Mouse (Mus musculus) limb, embryonic 15.5 days (tissue): ENCODE results near the gene Amigo3. TPM values are rescaled to one million over a fixed set of nuclear protein-coding genes. Genes with fewer than 3 reads are reported as not detected.

Source experiments
- ATAC-seq: fragments of 200-750 bp; cut with Nextera tagmentation; 2 replicates; pipeline ENCODE4 v1.8.0; 2017; ENCODE audit warnings: low read depth, moderate TSS enrichment; ENCODE audit not compliant: insufficient number of reproducible peaks, low FRiP score, low TSS enrichment
- H3K27ac ChIP-seq: fragments of 300-500 bp; sonication (generic); 2 replicates; pipeline ENCODE4 v1.5.1; 2015; ENCODE audit warnings: moderate library complexity, mild to moderate bottlenecking, inconsistent platforms
- H3K27me3 ChIP-seq: fragments of 300-500 bp; sonication (generic); 2 replicates; pipeline ENCODE4 v1.6.1; 2015; ENCODE audit warnings: inconsistent platforms
- H3K36me3 ChIP-seq: fragments of 300-500 bp; sonication (generic); 2 replicates; pipeline ENCODE4 v1.6.1; 2015; ENCODE audit warnings: inconsistent platforms
- H3K4me1 ChIP-seq: fragments of 300-500 bp; sonication (generic); 2 replicates; pipeline ENCODE4 v1.6.1; 2015; ENCODE audit warnings: inconsistent platforms
- H3K4me2 ChIP-seq: fragments of 300-500 bp; sonication (generic); 2 replicates; pipeline ENCODE4 v1.6.1; 2015; ENCODE audit warnings: mild to moderate bottlenecking, inconsistent platforms
- H3K4me3 ChIP-seq: fragments of 300-500 bp; sonication (generic); 2 replicates; pipeline ENCODE4 v1.5.1; 2015; ENCODE audit warnings: mild to moderate bottlenecking, inconsistent platforms
- H3K9ac ChIP-seq: fragments of 300-500 bp; sonication (generic); 2 replicates; pipeline ENCODE4 v1.6.1; 2015; ENCODE audit warnings: inconsistent platforms
- H3K9me3 ChIP-seq: fragments of 300-500 bp; sonication (generic); 2 replicates; pipeline ENCODE4 v1.6.1; 2016; ENCODE audit warnings: inconsistent platforms
- WGBS: fragments of 180-500 bp; shearing (Covaris S2); methylation state at CpG from one replicate; pipeline ENCODE4 v1.1.7; 2015; 5-methylcytosine and 5-hydroxymethylcytosine counted together
- polyA plus RNA-seq: library from polyadenylated mRNA; unstranded; fragments of >200 nt; fragmentation: Nextera tagmentation; extraction: Ambion mirVana; gene quantifications from 2 replicates; pipeline ENCODE4 v1.2.1, GENCODE M21; 2015

Amigo3 gene
- polyA plus RNA-seq, 1 experiment from 2014 or later: 4.4 TPM

DNA sequence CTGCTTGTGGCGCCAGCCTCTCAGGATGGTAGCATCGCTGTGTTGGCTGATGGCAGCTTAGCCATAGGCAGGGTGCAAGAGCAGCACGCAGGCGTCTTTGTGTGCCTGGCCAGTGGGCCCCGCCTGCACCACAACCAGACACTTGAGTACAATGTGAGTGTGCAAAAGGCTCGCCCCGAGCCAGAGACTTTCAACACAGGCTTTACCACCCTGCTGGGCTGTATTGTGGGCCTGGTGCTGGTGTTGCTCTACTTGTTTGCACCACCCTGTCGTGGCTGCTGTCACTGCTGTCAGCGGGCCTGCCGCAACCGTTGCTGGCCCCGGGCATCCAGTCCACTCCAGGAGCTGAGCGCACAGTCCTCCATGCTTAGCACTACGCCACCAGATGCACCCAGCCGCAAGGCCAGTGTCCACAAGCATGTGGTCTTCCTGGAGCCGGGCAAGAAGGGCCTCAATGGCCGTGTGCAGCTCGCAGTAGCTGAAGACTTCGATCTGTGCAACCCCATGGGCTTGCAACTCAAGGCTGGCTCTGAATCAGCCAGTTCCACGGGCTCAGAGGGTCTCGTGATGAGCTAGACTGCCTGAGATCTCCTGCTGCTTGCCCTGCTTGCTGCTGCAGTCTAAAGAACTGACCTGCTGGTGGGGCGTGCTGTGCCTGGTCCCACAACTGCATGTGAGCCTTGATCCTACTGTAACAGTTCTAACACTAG lies 1.5 kb downstream of the Amigo3 start:
- H3K4me3 ChIP-seq: no peak overlapping the region
- H3K9me3 ChIP-seq: no peaks in the 10 kb centered on the region
- H3K27ac ChIP-seq: no peak overlapping the region
- H3K4me1 ChIP-seq: peaks cover 44% of the 10 kb centered on the region
- no peak for ATAC-seq
- no peak overlapping the region for H3K4me2 ChIP-seq
- H3K27me3 ChIP-seq: no peaks in the 10 kb centered on the region
- no peak overlapping the region for H3K9ac ChIP-seq
- H3K36me3 ChIP-seq: peaks cover 81% of the 10 kb centered on the region
- 87% methylated on average over 22 of the region's 22 CpGs for WGBS

DNA sequence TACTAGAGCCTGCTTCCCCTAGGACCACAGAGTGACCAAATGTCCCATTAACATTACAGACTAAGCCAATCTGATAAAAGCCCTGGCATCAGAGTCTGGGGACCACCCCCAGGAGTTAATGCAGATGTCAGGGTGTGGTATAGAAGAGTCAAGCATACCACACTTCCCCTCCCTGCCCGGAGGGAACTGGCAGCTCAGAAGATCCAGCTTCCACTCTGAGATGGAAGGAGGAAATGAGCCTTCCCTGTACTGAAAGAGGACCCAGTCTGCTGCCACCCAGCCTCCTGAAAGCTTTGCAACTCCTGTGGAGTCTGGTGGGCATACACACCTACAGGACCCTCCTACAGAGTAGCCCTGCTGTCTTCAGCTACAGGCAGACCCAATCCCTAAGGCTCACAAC lies 2.1 kb downstream of the Amigo3 start:
- no peaks in the 10 kb centered on the region for H3K27me3 ChIP-seq
- no peak overlapping the region for H3K4me3 ChIP-seq
- no peak for ATAC-seq
- no peaks in the 10 kb centered on the region for H3K9me3 ChIP-seq
- WGBS: 71% methylated on average over 1 of the region's 1 CpGs
- no peak overlapping the region for H3K9ac ChIP-seq
- peaks cover 38% of the 10 kb centered on the region for H3K4me1 ChIP-seq
- H3K27ac ChIP-seq: no peak overlapping the region
- H3K4me2 ChIP-seq: no peak overlapping the region
- peaks cover 87% of the 10 kb centered on the region for H3K36me3 ChIP-seq

DNA sequence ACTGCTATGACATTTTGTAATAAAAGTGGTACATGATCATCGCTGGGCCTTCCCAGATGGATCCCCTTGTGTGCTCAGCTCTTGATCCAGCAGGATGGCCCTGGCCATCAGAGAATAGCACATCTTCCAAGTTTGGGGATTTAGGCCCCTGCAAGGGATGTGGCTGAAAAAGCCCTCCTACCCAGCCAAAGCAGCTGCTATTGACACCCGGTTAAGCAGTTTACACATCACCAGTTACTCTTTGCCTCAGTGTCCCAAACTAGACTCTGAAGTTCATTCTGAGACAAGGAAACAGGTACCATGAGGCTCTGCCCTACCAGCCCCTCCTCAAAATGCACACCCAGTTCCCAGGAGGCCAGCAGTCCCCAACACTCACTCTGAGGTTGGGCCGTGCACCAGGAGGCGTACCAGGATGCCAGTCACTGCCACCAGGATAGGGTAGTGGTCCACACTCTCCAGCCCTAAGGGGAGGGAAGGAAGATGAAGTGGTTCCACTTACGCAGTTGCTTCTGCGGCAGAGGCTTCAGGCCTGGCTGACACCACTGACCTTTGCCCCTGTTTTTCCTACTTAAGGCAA lies 2.8 kb downstream of the Amigo3 start:
- Histone ChIP-seq H3K9ac (no peak overlapping the region), H3K27me3 (no peaks in the 10 kb centered on the region), H3K9me3 (no peaks in the 10 kb centered on the region), H3K4me1 (peaks cover 31% of the 10 kb centered on the region), H3K4me2 (no peak overlapping the region), H3K27ac (no peak overlapping the region), H3K36me3 (peaks cover 88% of the 10 kb centered on the region), H3K4me3 (no peak overlapping the region)
- 84% methylated on average over 6 of the region's 6 CpGs for WGBS
- ATAC-seq: no peak

DNA sequence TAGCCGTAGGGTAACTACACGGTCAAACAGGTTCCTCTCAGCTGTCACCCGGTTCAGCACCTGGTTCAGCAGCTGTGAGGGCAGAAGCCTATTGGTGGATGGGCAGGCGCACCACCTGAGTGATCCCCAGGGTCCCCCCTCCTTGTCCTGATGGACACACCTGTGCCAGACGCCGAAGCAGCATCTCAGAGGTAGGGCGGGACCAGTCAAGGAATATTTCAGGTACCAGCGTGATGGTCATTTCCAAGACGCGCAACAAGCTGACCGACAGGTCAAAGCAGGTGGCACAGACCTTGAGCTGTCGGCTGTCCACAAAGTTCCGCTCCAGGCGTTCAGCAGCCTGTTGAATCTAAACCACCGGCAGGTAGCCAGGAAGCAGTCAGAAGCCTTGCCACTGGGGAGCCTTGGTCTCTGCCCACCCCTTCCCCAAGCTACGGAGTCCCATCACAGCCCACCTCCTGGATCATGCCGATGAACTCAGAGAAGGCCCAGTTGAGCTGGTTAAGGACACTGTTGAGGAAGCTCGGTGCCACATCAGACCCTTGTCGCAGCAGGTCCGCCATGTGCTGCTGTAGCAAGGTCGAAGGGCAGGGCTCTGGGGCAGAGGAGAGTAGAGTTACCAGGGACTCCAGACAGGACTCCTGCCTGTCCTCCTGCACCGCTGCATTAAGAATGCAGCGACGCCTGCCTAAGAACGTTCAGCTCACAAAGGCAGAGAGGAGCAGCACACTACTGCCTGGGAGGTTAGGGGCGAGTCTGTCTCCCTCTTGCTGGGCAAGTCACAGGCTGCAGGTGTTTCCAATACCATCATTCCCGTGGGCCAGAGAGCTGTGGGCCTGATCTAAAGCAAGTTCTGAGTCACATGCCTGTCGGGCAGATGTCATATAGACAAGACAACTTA lies 3.7 kb downstream of the Amigo3 start:
- Histone ChIP-seq H3K9ac (no peak overlapping the region), H3K4me2 (no peak overlapping the region), H3K4me1 (peaks cover 22% of the 10 kb centered on the region), H3K36me3 (peaks cover 88% of the 10 kb centered on the region), H3K4me3 (no peak overlapping the region), H3K27ac (no peak overlapping the region), H3K9me3 (no peaks in the 10 kb centered on the region), H3K27me3 (no peaks in the 10 kb centered on the region)
- WGBS: 79% methylated on average over 28 of the region's 28 CpGs
- no peak for ATAC-seq

DNA sequence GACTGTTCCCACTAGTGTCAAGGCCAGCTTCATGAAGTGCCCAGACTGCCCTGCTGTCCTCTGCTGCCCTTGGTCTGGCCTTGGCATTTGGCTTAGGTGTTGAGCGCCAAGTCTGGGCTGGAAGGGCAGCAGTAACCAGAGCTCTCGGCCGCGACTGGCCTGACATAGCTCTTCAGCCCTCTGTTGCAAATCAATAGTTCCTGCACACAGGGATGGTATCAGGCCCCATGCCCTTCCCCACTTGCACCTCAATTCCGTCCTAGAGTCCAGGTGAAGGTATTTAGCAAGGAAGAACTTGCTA lies 4.3 kb downstream of the Amigo3 start:
- Histone ChIP-seq H3K36me3 (peaks cover 88% of the 10 kb centered on the region), H3K9ac (no peak overlapping the region)

DNA sequence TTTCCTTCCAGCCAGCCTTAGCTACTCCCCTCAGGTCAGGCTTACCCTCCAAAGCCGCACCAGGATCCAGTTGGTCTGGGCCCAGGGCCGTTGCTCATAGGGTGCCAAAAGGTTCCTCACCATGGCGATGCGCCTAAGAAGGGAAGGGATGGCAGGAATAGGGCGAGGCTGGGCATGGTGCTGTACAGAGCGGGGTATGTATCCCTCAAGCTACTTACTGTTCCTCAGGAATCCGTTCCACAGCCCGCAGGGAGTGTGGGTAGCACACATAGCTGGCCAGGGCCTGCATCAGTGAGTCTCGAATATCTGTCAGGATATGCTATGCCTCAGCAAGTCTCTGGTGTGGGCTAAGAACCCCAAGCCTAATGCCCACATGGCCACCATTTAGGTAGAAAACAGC lies 5.3 kb downstream of the Amigo3 start:
- Histone ChIP-seq H3K9me3 (no peaks in the 10 kb centered on the region), H3K4me1 (peaks cover 6% of the 10 kb centered on the region), H3K4me2 (no peak overlapping the region), H3K4me3 (no peak overlapping the region), H3K9ac (no peak overlapping the region), H3K36me3 (peaks cover 99% of the 10 kb centered on the region), H3K27me3 (no peaks in the 10 kb centered on the region), H3K27ac (no peak overlapping the region)
- 94% methylated on average over 9 of the region's 9 CpGs for WGBS
- ATAC-seq: no peak

More for the DNA sequence above, 4.3 kb downstream of the Amigo3 start:
- ATAC-seq: no peak
- Histone ChIP-seq H3K9me3 (no peaks in the 10 kb centered on the region), H3K4me3 (no peak overlapping the region), H3K4me1 (peaks cover 17% of the 10 kb centered on the region), H3K4me2 (no peak overlapping the region), H3K27ac (no peak overlapping the region), H3K27me3 (no peaks in the 10 kb centered on the region)
- WGBS: 80% methylated on average over 5 of the region's 5 CpGs

DNA sequence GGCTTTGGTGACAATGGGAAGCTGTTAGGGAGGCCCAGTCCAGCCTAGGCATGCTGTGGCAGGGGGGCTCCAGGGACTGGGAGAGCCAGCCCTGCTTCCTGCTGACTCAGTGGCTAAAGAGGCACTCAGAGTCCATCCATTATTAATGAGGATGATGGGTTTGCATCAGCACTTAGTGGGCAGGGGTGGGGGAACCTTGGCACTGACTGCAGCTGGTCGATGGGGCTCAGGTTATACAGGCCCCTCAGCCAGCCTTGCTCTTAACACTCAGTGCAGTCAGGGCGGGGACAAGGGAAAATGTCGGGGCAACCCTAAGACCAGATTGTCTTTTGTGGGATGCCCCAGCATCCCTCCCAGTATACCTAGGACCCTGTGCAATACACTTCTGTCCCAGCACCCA lies 9.2 kb downstream of the Amigo3 start:
- Histone ChIP-seq H3K36me3 (peaks cover 77% of the 10 kb centered on the region), H3K27ac (no peak overlapping the region), H3K4me2 (no peak overlapping the region), H3K9ac (no peak overlapping the region), H3K27me3 (no peaks in the 10 kb centered on the region), H3K4me1 (no peaks in the 10 kb centered on the region), H3K9me3 (no peaks in the 10 kb centered on the region), H3K4me3 (no peak overlapping the region)
- no peak for ATAC-seq
- whole genome bisulfite sequencing: 86% methylated on average over 3 of the region's 3 CpGs

DNA sequence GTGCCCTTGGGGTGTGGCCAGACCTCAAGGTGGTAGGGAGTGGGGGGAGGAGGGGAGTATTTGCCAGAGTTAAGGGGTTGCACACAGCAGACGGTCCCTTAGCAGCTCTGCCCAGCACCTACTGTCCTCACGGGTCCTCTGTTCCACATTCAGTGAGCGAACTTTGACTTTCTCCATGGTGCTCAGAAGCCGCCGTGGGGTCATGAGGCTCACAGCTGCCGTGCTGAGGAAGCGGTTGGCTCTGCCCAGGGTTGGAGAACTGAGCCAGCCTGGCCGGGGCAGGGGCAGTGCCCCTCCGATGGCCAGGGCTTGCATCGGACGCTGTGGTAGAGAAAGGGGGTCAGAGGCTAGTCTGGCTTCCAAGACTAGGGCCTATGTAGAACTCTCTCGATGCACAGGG lies 10.4 kb downstream of the Amigo3 start:
- WGBS: 87% methylated on average over 12 of the region's 12 CpGs
- Histone ChIP-seq H3K27ac (no peak overlapping the region), H3K4me1 (no peaks in the 10 kb centered on the region), H3K9ac (no peak overlapping the region), H3K4me3 (no peak overlapping the region), H3K36me3 (peaks cover 65% of the 10 kb centered on the region), H3K9me3 (no peaks in the 10 kb centered on the region), H3K27me3 (no peaks in the 10 kb centered on the region), H3K4me2 (no peak overlapping the region)
- no peak for ATAC-seq

DNA sequence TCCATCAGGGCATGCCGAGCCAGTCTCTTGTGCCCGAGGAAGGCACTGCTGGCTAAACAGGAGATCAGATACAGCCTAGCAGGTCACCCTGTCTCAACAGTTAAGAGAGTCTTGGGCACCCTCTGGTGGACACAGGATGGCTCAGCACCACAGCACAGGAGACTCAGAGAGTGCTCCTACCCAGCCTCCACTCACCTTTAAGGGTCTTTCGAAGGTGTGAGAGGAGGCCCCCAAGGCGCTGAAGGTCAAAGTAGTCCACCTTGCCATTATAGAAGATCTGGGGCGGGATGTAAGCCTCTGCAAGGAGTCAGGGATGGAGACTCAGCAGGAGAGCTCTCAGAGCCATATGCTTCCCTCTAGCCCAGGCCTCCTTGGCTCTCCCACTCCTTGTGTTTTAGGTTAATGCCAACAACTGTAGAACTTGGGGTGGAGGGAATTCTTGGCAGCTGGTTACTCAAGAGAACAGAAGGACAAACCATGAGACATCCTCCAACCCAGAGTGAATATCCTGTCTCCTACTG lies 12.6 kb downstream of the Amigo3 start:
- no peaks in the 10 kb centered on the region for H3K9me3 ChIP-seq
- H3K4me1 ChIP-seq: no peaks in the 10 kb centered on the region
- WGBS: 53% methylated on average over 5 of the region's 5 CpGs
- no peak overlapping the region for H3K4me3 ChIP-seq
- H3K36me3 ChIP-seq: peaks cover 59% of the 10 kb centered on the region
- no peaks in the 10 kb centered on the region for H3K27me3 ChIP-seq
- no peak overlapping the region for H3K27ac ChIP-seq
- ATAC-seq: no peak
- no peak overlapping the region for H3K4me2 ChIP-seq
- H3K9ac ChIP-seq: no peak overlapping the region

DNA sequence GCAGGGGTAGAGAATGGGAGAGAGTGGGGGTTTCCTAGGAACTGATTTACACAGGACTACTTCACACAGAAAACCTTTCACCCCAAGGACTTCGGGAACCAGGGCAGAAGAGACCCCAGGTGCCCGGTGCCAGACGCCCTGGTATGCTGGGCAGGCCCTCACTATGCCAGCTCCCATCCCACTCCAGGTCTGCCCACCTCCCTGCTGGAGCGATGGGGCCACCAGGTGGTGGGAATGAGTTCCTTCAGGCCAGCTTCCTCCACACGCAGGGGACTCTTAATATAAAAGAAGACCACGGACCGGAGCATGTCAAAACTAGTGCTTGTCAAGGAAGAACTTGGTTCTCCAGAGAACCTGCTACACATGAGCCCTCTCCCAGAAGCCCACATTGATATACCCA lies 14.2 kb downstream of the Amigo3 start:
- H3K4me2 ChIP-seq: no peak overlapping the region
- H3K36me3 ChIP-seq: peaks cover 51% of the 10 kb centered on the region
- ATAC-seq: no peak
- H3K27ac ChIP-seq: no peak overlapping the region
- H3K9me3 ChIP-seq: no peaks in the 10 kb centered on the region
- H3K27me3 ChIP-seq: no peaks in the 10 kb centered on the region
- no peaks in the 10 kb centered on the region for H3K4me1 ChIP-seq
- H3K4me3 ChIP-seq: no peak overlapping the region
- no peak overlapping the region for H3K9ac ChIP-seq
- WGBS: 79% methylated on average over 7 of the region's 7 CpGs

DNA sequence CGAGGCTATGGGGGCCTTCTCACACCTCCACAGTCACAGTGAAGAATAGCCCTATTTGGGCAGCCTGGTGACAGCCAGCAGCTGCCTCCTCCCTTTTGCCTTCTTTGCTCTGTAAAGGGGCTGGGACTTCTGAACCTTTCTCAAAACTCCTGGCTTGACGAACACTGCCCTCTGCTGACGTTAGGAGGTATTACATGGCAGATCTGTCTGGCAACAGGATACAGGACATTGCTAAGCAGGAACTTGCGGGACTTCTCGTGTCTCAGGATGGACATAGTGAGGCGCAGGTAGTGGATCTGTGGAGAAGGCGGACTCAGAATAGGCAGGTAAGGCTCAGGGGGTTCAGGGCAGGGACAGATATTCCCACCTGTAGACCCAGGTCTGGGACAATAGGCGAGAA lies 14.9 kb downstream of the Amigo3 start:
- no peak overlapping the region for H3K9ac ChIP-seq
- peaks cover 44% of the 10 kb centered on the region for H3K36me3 ChIP-seq
- no peak overlapping the region for H3K4me3 ChIP-seq
- H3K9me3 ChIP-seq: no peaks in the 10 kb centered on the region
- H3K4me1 ChIP-seq: no peaks in the 10 kb centered on the region
- 13% methylated on average over 8 of the region's 8 CpGs for WGBS
- ATAC-seq: no peak
- H3K27me3 ChIP-seq: no peaks in the 10 kb centered on the region
- no peak overlapping the region for H3K27ac ChIP-seq
- H3K4me2 ChIP-seq: no peak overlapping the region

DNA sequence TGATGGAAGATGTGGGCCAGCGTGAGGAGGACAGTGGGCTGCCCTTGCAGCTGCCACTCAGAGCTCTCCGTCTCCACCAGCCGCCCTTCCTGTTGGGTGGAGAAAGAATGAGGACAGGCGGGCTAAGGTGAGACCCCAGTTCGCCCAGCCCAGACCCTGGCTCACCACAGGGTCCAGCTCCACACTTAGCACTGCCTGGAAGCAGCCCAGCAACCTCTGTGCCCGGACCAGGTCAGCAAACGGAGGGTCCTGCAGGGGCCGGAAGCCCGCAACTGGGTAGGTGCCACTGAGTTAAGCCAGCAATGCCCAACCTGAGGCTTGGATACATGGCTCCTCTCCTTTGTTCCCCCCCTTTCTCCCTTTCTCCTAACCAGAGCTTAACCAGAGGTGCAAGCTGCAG lies 16.0 kb downstream of the Amigo3 start:
- Histone ChIP-seq H3K27ac (no peak overlapping the region), H3K36me3 (peaks cover 38% of the 10 kb centered on the region), H3K9ac (no peak overlapping the region), H3K4me3 (no peak overlapping the region), H3K4me2 (no peak overlapping the region), H3K4me1 (no peaks in the 10 kb centered on the region), H3K27me3 (no peaks in the 10 kb centered on the region), H3K9me3 (no peaks in the 10 kb centered on the region)
- 90% methylated on average over 9 of the region's 9 CpGs for WGBS
- ATAC-seq: no peak
